Mouse (Mus musculus) gastrocnemius, postnatal 36 days (tissue): ENCODE data around the gene Nek5. TPM values are rescaled to one million over a fixed set of nuclear protein-coding genes. Genes with fewer than 3 reads are reported as not detected.
"Not testable (repeated sequence)": the region's sequence is repeated elsewhere in the genome, so short reads cannot be mapped to it uniquely, and the experiment has no call there.

Source experiments
- DNase-seq, 2 experiments: peaks; one replicate each; pipeline ENCODE4 v3.0.0; 2022
- intact Hi-C: fragments of 180-260 bp; cut with DNase I; formaldehyde crosslinking; loops from one replicate; pipeline ENCODE4 v1.15.1; 2025
- long read RNA-seq, 2 experiments: library from polyadenylated mRNA; stranded (forward); transcript quantifications; one replicate each; pipeline ENCODE4 v2.0.0; 2021
- total RNA-seq, 2 experiments: library from RNA; stranded (reverse); gene quantifications; 2 replicates each; pipeline ENCODE4 v1.2.3; 2021

Nek5 gene
- under 1 TPM; 0.13 to 0.30 TPM for total RNA-seq
- long read RNA-seq, experiment 1, partial matches to known transcripts, result 1 of 2 reads
- long read RNA-seq, experiment 1, other reads (novel, unspliced or antisense), result 1 of 2 reads
- long read RNA-seq, experiment 2, result 0 reads

- no peak for DNase-seq
- intact Hi-C loops, result no loop called here
These were observed at the start of gene Nek5 for GRCm38 (mm10) chr8:22124220-22125152. TSS of gene Nek5 (minus strand) at chr8:22125053.

GRCm38 (mm10) chr8:22169167-22169566 is 44.3 kb upstream of the Nek5 start:
- no peak for DNase-seq
- intact Hi-C loops, result loop anchor here (5.0 kb wide), 1 partner anchor 107 kb away; the partner anchor contains the start of genes Alg11 and Atp7b

- peak; percentile 70 to 85 for DNase-seq
- intact Hi-C loops, result loop anchor here (5.0 kb wide), 1 partner anchor 104 kb away; the partner anchor contains the start of genes Alg11 and Atp7b
These were observed 41.3 kb upstream of the Nek5 start, which contains the start of gene Nek3 for GRCm38 (mm10) chr8:22166080-22166603. TSS of gene Nek3 (minus strand) at chr8:22166435.

GRCm38 (mm10) chr8:22165251-22166079 is 40.6 kb upstream of the Nek5 start:
- intact Hi-C loops, result loop anchor here (5.0 kb wide), 1 partner anchor 103 kb away; the partner anchor contains the start of genes Alg11 and Atp7b
- DNase-seq, result no peak

GRCm38 (mm10) chr8:22164431-22164830 is 39.6 kb upstream of the Nek5 start:
- intact Hi-C loops, result no loop called here
- no peak for DNase-seq

- intact Hi-C loops, result no loop called here
- DNase-seq, result no peak
These were observed 37.4 kb upstream of the Nek5 start for GRCm38 (mm10) chr8:22162206-22162605.

- no peak for DNase-seq
- intact Hi-C loops, result no loop called here
These were observed 25.5 kb upstream of the Nek5 start for GRCm38 (mm10) chr8:22150345-22150663.

GRCm38 (mm10) chr8:22149643-22150344 is 24.9 kb upstream of the Nek5 start:
- no peak for DNase-seq
- intact Hi-C loops, result no loop called here

- intact Hi-C loops, result no loop called here
- no peak for DNase-seq
These were observed 23.5 kb upstream of the Nek5 start for GRCm38 (mm10) chr8:22148367-22148740.

- intact Hi-C loops, result no loop called here
- no peak for DNase-seq
These were observed 23.0 kb upstream of the Nek5 start for GRCm38 (mm10) chr8:22147706-22148366.

- intact Hi-C loops, result no loop called here
- no peak for DNase-seq
These were observed 21.0 kb upstream of the Nek5 start for GRCm38 (mm10) chr8:22145831-22146230.

GRCm38 (mm10) chr8:22143764-22144491 is 19.1 kb upstream of the Nek5 start:
- intact Hi-C loops, result no loop called here
- no peak for DNase-seq

GRCm38 (mm10) chr8:22142592-22142991 is 17.7 kb upstream of the Nek5 start:
- no peak for DNase-seq
- intact Hi-C loops, result no loop called here

- no peak for DNase-seq
- intact Hi-C loops, result no loop called here
These were observed 17.1 kb upstream of the Nek5 start for GRCm38 (mm10) chr8:22141836-22142385.

- peak; percentile 18 to 31 for DNase-seq
- intact Hi-C loops, result not testable (repeated sequence)
These were observed 11.6 kb upstream of the Nek5 start for GRCm38 (mm10) chr8:22136462-22136861.

- DNase-seq, result no peak
- intact Hi-C loops, result no loop called here
These were observed 9.9 kb upstream of the Nek5 start for GRCm38 (mm10) chr8:22134750-22135135.

- intact Hi-C loops, result no loop called here
These were observed 9.4 kb upstream of the Nek5 start for GRCm38 (mm10) chr8:22134078-22134749.

GRCm38 (mm10) chr8:22132062-22132461 is 7.2 kb upstream of the Nek5 start:
- DNase-seq, result no peak
- intact Hi-C loops, result no loop called here

More at GRCm38 (mm10) chr8:22134078-22134749, 9.4 kb upstream of the Nek5 start:
- no peak for DNase-seq
